Mouse (Mus musculus): ENCODE results near the gene Camk2g.
A peak's percentile ranks its signal among the peaks of the same experiment; 100 is the strongest.

Gene Camk2g

GRCm38 (mm10) chr14:20809349-20809748 lies 15.5 kb upstream of the Camk2g start:
- no peak for DNase-seq (ENCODE audit: extremely low spot score, low spot score)

GRCm38 (mm10) chr14:20806116-20806840 lies 12.4 kb upstream of the Camk2g start:
- no peak for DNase-seq (ENCODE audit: extremely low spot score, low spot score)

GRCm38 (mm10) chr14:20804964-20805672 lies 11.2 kb upstream of the Camk2g start:
- DNase-seq (ENCODE audit: extremely low spot score, low spot score) = no peak

- no peak for DNase-seq (ENCODE audit: extremely low spot score, low spot score)
These were observed 10.6 kb upstream of the Camk2g start for GRCm38 (mm10) chr14:20804481-20804880.

- DNase-seq (ENCODE audit: extremely low spot score, low spot score) = peak; percentile 79
These were observed 9.7 kb upstream of the Camk2g start for GRCm38 (mm10) chr14:20803606-20803938.

- DNase-seq (ENCODE audit: extremely low spot score, low spot score) = no peak
These were observed 9.2 kb upstream of the Camk2g start for GRCm38 (mm10) chr14:20802926-20803605.

GRCm38 (mm10) chr14:20798761-20799160 lies 4.9 kb upstream of the Camk2g start:
- DNase-seq (ENCODE audit: extremely low spot score, low spot score) = peak; percentile 81

GRCm38 (mm10) chr14:20798300-20798699 lies 4.4 kb upstream of the Camk2g start:
- DNase-seq (ENCODE audit: extremely low spot score, low spot score) = no peak

GRCm38 (mm10) chr14:20796643-20797042 lies 2.8 kb upstream of the Camk2g start:
- DNase-seq (ENCODE audit: extremely low spot score, low spot score) = no peak

- DNase-seq (ENCODE audit: extremely low spot score, low spot score) = no peak
These were observed 2.3 kb upstream of the Camk2g start for GRCm38 (mm10) chr14:20796170-20796569.

GRCm38 (mm10) chr14:20795423-20796152 lies 1.7 kb upstream of the Camk2g start:
- no peak for DNase-seq (ENCODE audit: extremely low spot score, low spot score)

- DNase-seq (ENCODE audit: extremely low spot score, low spot score) = no peak
These were observed 701 bp upstream of the Camk2g start for GRCm38 (mm10) chr14:20794589-20794988.

GRCm38 (mm10) chr14:20792922-20793757 lies 748 bp downstream of the Camk2g start:
- DNase-seq (ENCODE audit: extremely low spot score, low spot score) = peak; percentile 69

GRCm38 (mm10) chr14:20792243-20792921 lies 1.5 kb downstream of the Camk2g start:
- DNase-seq (ENCODE audit: extremely low spot score, low spot score) = no peak

GRCm38 (mm10) chr14:20791511-20792242 lies 2.2 kb downstream of the Camk2g start:
- DNase-seq (ENCODE audit: extremely low spot score, low spot score) = no peak

GRCm38 (mm10) chr14:20790996-20791395 lies 2.9 kb downstream of the Camk2g start:
- DNase-seq (ENCODE audit: extremely low spot score, low spot score) = no peak

GRCm38 (mm10) chr14:20790445-20790844 lies 3.4 kb downstream of the Camk2g start:
- DNase-seq (ENCODE audit: extremely low spot score, low spot score) = no peak

- DNase-seq (ENCODE audit: extremely low spot score, low spot score) = no peak
These were observed 4.3 kb downstream of the Camk2g start for GRCm38 (mm10) chr14:20789593-20789992.

- no peak for DNase-seq (ENCODE audit: extremely low spot score, low spot score)
These were observed 5.7 kb downstream of the Camk2g start for GRCm38 (mm10) chr14:20788151-20788550.

GRCm38 (mm10) chr14:20786611-20787015 lies 7.3 kb downstream of the Camk2g start:
- no peak for DNase-seq (ENCODE audit: extremely low spot score, low spot score)
